Mouse (Mus musculus): ENCODE data around the gene Ptbp3.
A peak's percentile ranks its signal among the peaks of the same experiment; 100 is the strongest.
"Not testable (repeated sequence)": the region's sequence is repeated elsewhere in the genome, so short reads cannot be mapped to it uniquely, and the experiment has no call there.

The Ptbp3 gene

GRCm38 (mm10) chr4:59549175-59549976 lies at the start of gene Ptbp3:
TSS of gene Ptbp3 (minus strand) at chr4:59549364.
- DNase-seq = peak; percentile 94

GRCm38 (mm10) chr4:59596556-59596955 lies 47.4 kb upstream of the Ptbp3 start:
- DNase-seq = no peak

GRCm38 (mm10) chr4:59594614-59595013 lies 45.5 kb upstream of the Ptbp3 start:
- no peak for DNase-seq

- DNase-seq = no peak
These were observed 38.7 kb upstream of the Ptbp3 start for GRCm38 (mm10) chr4:59587872-59588226.

- no peak for DNase-seq
These were observed 38.2 kb upstream of the Ptbp3 start for GRCm38 (mm10) chr4:59587215-59587871.

- no peak for DNase-seq
These were observed 35.9 kb upstream of the Ptbp3 start for GRCm38 (mm10) chr4:59585097-59585496.

GRCm38 (mm10) chr4:59582186-59582585 lies 33.0 kb upstream of the Ptbp3 start:
- DNase-seq = no peak

GRCm38 (mm10) chr4:59581314-59582185 lies 32.4 kb upstream of the Ptbp3 start, which contains the start of gene Hsdl2:
TSS of gene Hsdl2 (plus strand) at chr4:59581563.
- DNase-seq = peak; percentile 99

- peak; percentile 51 for DNase-seq
These were observed 31.5 kb upstream of the Ptbp3 start for GRCm38 (mm10) chr4:59580495-59581281.

GRCm38 (mm10) chr4:59575184-59575958 lies 26.2 kb upstream of the Ptbp3 start:
- DNase-seq = no peak

- DNase-seq = no peak
These were observed 23.5 kb upstream of the Ptbp3 start for GRCm38 (mm10) chr4:59572521-59573118.

GRCm38 (mm10) chr4:59570519-59570918 lies 21.4 kb upstream of the Ptbp3 start:
- DNase-seq = not testable (repeated sequence)

GRCm38 (mm10) chr4:59569538-59569937 lies 20.4 kb upstream of the Ptbp3 start:
- DNase-seq = peak; percentile 87

GRCm38 (mm10) chr4:59567576-59568260 lies 18.6 kb upstream of the Ptbp3 start:
- DNase-seq = no peak

- DNase-seq = no peak
These were observed 16.5 kb upstream of the Ptbp3 start for GRCm38 (mm10) chr4:59565571-59566188.

GRCm38 (mm10) chr4:59564128-59564527 lies 15.0 kb upstream of the Ptbp3 start:
- DNase-seq = no peak

- DNase-seq = no peak
These were observed 11.0 kb upstream of the Ptbp3 start for GRCm38 (mm10) chr4:59560141-59560540.

GRCm38 (mm10) chr4:59558096-59558720 lies 9.0 kb upstream of the Ptbp3 start:
- DNase-seq = no peak

GRCm38 (mm10) chr4:59557343-59557742 lies 8.2 kb upstream of the Ptbp3 start:
- not testable (repeated sequence) for DNase-seq

- DNase-seq = no peak
These were observed 6.0 kb upstream of the Ptbp3 start for GRCm38 (mm10) chr4:59555177-59555576.

Data from lung, postnatal 10 days (tissue).